28 mouse cellular contexts compared by ENCODE assay signal in the genomic region with DNA sequence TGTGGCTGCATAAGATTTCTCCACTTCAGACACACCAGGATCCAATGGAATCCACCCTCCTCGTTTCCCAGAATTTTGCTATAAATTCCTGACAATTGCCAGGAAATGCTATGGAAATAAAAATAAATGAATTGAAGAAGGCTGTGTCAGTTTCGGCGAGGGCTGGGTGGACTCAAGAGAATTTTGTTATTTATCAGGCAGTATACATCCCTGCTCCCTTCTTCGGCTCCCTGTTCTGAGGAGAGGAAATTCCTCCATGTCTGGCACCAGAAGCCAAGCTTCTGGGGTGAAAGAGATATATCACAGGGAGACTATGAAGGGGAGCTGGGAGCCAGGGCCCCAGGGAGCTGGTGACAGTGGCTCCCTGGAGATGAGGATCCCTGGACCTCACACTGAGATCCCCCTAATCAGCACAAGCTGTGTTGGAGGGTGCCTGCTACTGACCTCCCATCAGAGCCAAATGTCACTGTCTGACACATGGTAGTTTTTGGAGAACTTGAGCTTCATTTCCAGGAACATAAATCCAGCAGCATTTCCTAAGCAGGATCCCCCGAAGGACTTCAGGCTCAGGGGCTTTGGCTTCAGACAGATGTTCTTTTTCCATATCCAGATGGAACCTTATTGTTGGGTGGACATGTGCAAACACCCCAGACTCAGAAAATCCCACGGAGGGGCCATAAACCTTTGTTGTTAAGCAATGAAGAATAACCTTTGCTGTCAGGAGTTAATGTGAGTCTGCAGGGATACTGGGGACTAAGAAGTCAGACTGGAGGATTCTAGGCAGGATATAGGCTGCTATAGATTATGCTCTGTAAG.
A peak's percentile ranks its signal among the peaks of the same experiment; 100 is the strongest.
DNase-seq lines count a peak whose midpoint lies in the region; ATAC-seq and TF ChIP-seq lines count a peak whose summit lies in the region.
"Had no signal": no experiment of that assay in that cellular context is flagged by ENCODE, and none has a peak within 500 bp of the region (broad histone marks: within the 10 kb centered on the region; RNA-seq: fewer than 3 reads in every experiment).

No protein-coding gene starts in this region.

- no peak overlapping the region for H3K4me2 ChIP-seq in embryonic facial prominence, embryonic 13.5 days
- no peak overlapping the region for H3K4me2 ChIP-seq in kidney, postnatal 0 days (ENCODE audit: low read length)
- H3K4me2 ChIP-seq in stomach, embryonic 14.5 days (replicated peaks; ENCODE audit: low read depth, low read length), result no peak overlapping the region
- no peak overlapping the region for H3K4me2 ChIP-seq in stomach, postnatal 0 days (replicated peaks; ENCODE audit: low read depth)
- H3K4me2 ChIP-seq: heart, embryonic 11.5 days; hindbrain, embryonic 13.5 days; limb, embryonic 12.5 days; liver, embryonic 15.5 days; lung, embryonic 14.5 days; midbrain, embryonic 13.5 days; neural tube, embryonic 13.5 days; stomach, embryonic 15.5 days had no signal

- H3K36me3 ChIP-seq in embryonic facial prominence, embryonic 13.5 days, result no peaks in the 10 kb centered on the region
- no peaks in the 10 kb centered on the region for H3K36me3 ChIP-seq in embryonic facial prominence, embryonic 10.5 days (replicated peaks)
- H3K36me3 ChIP-seq in kidney, postnatal 0 days (ENCODE audit: insufficient read depth, low read length), result no peaks in the 10 kb centered on the region
- no peaks in the 10 kb centered on the region for H3K36me3 ChIP-seq in stomach, embryonic 14.5 days (ENCODE audit: control insufficient read depth, insufficient read depth, low read length)
- no peaks in the 10 kb centered on the region for H3K36me3 ChIP-seq in stomach, postnatal 0 days (ENCODE audit: control insufficient read depth, insufficient read depth, low read length)
- H3K36me3 ChIP-seq: hindbrain, embryonic 13.5 days; limb, embryonic 12.5 days; liver, embryonic 15.5 days; midbrain, embryonic 13.5 days; neural tube, embryonic 13.5 days; stomach, embryonic 15.5 days had no signal

- no peak overlapping the region for H3K4me3 ChIP-seq in embryonic facial prominence, embryonic 13.5 days
- no peak overlapping the region for H3K4me3 ChIP-seq in embryonic facial prominence, embryonic 10.5 days
- H3K4me3 ChIP-seq in kidney, postnatal 0 days (replicated peaks; ENCODE audit: low read depth, low read length), result no peak overlapping the region
- no peak overlapping the region for H3K4me3 ChIP-seq in stomach, embryonic 14.5 days (ENCODE audit: low read depth, low read length)
- no peak overlapping the region for H3K4me3 ChIP-seq in stomach, postnatal 0 days (ENCODE audit: low read depth, low read length)
- H3K4me3 ChIP-seq: hindbrain, embryonic 13.5 days; layer of hippocampus, adult 2 months; left cerebral cortex, adult 2 months; limb, embryonic 12.5 days; liver, embryonic 15.5 days; midbrain, embryonic 13.5 days; neural tube, embryonic 13.5 days; stomach, embryonic 15.5 days had no signal

- no peak for TF ChIP-seq CTCF in kidney, postnatal 0 days (IDR thresholded peaks at IDR 0.05; ENCODE audit: low read depth)
- no peak for TF ChIP-seq CTCF in stomach, postnatal 0 days (IDR thresholded peaks at IDR 0.05; ENCODE audit: low read depth)

- no peaks in the 10 kb centered on the region for H3K9me3 ChIP-seq in embryonic facial prominence, embryonic 13.5 days
- no peaks in the 10 kb centered on the region for H3K9me3 ChIP-seq in embryonic facial prominence, embryonic 10.5 days
- no peaks in the 10 kb centered on the region for H3K9me3 ChIP-seq in kidney, postnatal 0 days (replicated peaks; ENCODE audit: low read length)
- no peaks in the 10 kb centered on the region for H3K9me3 ChIP-seq in stomach, embryonic 14.5 days (ENCODE audit: control insufficient read depth, low read depth, low read length)
- no peaks in the 10 kb centered on the region for H3K9me3 ChIP-seq in stomach, postnatal 0 days (ENCODE audit: control insufficient read depth, low read length)
- H3K9me3 ChIP-seq: hindbrain, embryonic 13.5 days; limb, embryonic 12.5 days; liver, embryonic 15.5 days; midbrain, embryonic 13.5 days; neural tube, embryonic 13.5 days; stomach, embryonic 15.5 days had no signal

- 55% methylated on average over 6 of the region's 6 CpGs for WGBS in embryonic facial prominence, embryonic 13.5 days
- WGBS in embryonic facial prominence, embryonic 10.5 days, result 76% methylated on average over 6 of the region's 6 CpGs
- WGBS in kidney, postnatal 0 days, result 12% methylated on average over 6 of the region's 6 CpGs
- 38% methylated on average over 6 of the region's 6 CpGs for WGBS in stomach, embryonic 14.5 days
- 34% methylated on average over 6 of the region's 6 CpGs for WGBS in stomach, postnatal 0 days

- DNase-seq in embryonic facial prominence, embryonic 10.5 days (ENCODE audit: low spot score), result no peak
- peak; percentile 91 for DNase-seq in kidney, postnatal 0 days (ENCODE audit: low spot score)
- no peak for DNase-seq in kidney, postnatal 25 days
- DNase-seq in stomach, postnatal 0 days (ENCODE audit: low spot score), result no peak
- no peak for DNase-seq in cerebellum, postnatal 14 days
- no peak for DNase-seq in cerebellum, adult 9-11 months
- DNase-seq: adrenal gland, postnatal 10 days; cerebellum, adult 8-10 months; embryo, embryonic 11 days; gastrocnemius, postnatal 25 days; heart, adult 18-20 months; heart, postnatal 4 days; lung, embryonic 14.5 days; thymus, postnatal 25 days had no signal

- peak; percentile 32; the same call in 1 of the 2 replicates for ATAC-seq in embryonic facial prominence, embryonic 13.5 days (ENCODE audit: insufficient number of reproducible peaks, insufficient read depth, low FRiP score, low TSS enrichment, low read depth)
- ATAC-seq in kidney, postnatal 0 days (replicated peaks; ENCODE audit: low FRiP score, low read depth), result peak; percentile 79
- peak; percentile 28; the same call in 1 of the 2 replicates for ATAC-seq in stomach, embryonic 14.5 days (ENCODE audit: insufficient number of reproducible peaks, insufficient read depth, low FRiP score, low read depth)
- ATAC-seq in stomach, postnatal 0 days (ENCODE audit: low FRiP score, low TSS enrichment), result no peak
- ATAC-seq: forebrain, embryonic 14.5 days; intestine, embryonic 16.5 days; midbrain, embryonic 13.5 days had no signal

- H3K9ac ChIP-seq in embryonic facial prominence, embryonic 13.5 days, result no peak overlapping the region
- no peak overlapping the region for H3K9ac ChIP-seq in kidney, postnatal 0 days (ENCODE audit: low read depth, low read length)
- no peak overlapping the region for H3K9ac ChIP-seq in stomach, embryonic 14.5 days (replicated peaks; ENCODE audit: low read depth, low read length)
- no peak overlapping the region for H3K9ac ChIP-seq in stomach, postnatal 0 days (ENCODE audit: low read length)
- H3K9ac ChIP-seq: hindbrain, embryonic 13.5 days; limb, embryonic 12.5 days; liver, embryonic 15.5 days; lung, embryonic 14.5 days; midbrain, embryonic 13.5 days; neural tube, embryonic 13.5 days; stomach, embryonic 15.5 days had no signal

- no peaks in the 10 kb centered on the region for H3K27me3 ChIP-seq in embryonic facial prominence, embryonic 13.5 days
- no peaks in the 10 kb centered on the region for H3K27me3 ChIP-seq in embryonic facial prominence, embryonic 10.5 days (replicated peaks; ENCODE audit: low read depth, poor library complexity, severe bottlenecking)
- no peaks in the 10 kb centered on the region for H3K27me3 ChIP-seq in kidney, postnatal 0 days (ENCODE audit: insufficient read depth, low read length)
- H3K27me3 ChIP-seq in stomach, embryonic 14.5 days (ENCODE audit: control insufficient read depth, insufficient read depth, low read length), result no peaks in the 10 kb centered on the region
- no peaks in the 10 kb centered on the region for H3K27me3 ChIP-seq in stomach, postnatal 0 days (ENCODE audit: control insufficient read depth, insufficient read depth, low read length)
- H3K27me3 ChIP-seq: CH12.LX; hindbrain, embryonic 13.5 days; limb, embryonic 12.5 days; liver, embryonic 15.5 days; midbrain, embryonic 13.5 days; neural tube, embryonic 13.5 days; stomach, embryonic 15.5 days had no signal

- H3K27ac ChIP-seq in embryonic facial prominence, embryonic 13.5 days, result peak overlapping the region; percentile 33; the same call in 1 of the 2 replicates
- H3K27ac ChIP-seq in embryonic facial prominence, embryonic 10.5 days (replicated peaks), result no peak overlapping the region
- H3K27ac ChIP-seq in kidney, postnatal 0 days, result peak overlapping the region; percentile 40
- no peak overlapping the region for H3K27ac ChIP-seq in stomach, embryonic 14.5 days (ENCODE audit: low read length)
- no peak overlapping the region for H3K27ac ChIP-seq in stomach, postnatal 0 days (replicated peaks)
- H3K27ac ChIP-seq: hindbrain, embryonic 13.5 days; layer of hippocampus, adult 2 months; left cerebral cortex, adult 2 months; limb, embryonic 12.5 days; liver, embryonic 15.5 days; midbrain, embryonic 13.5 days; neural tube, embryonic 13.5 days; stomach, embryonic 15.5 days had no signal

- peaks cover 7% of the 10 kb centered on the region; the same call in 1 of the 2 replicates for H3K4me1 ChIP-seq in embryonic facial prominence, embryonic 13.5 days
- H3K4me1 ChIP-seq in embryonic facial prominence, embryonic 10.5 days, result no peaks in the 10 kb centered on the region
- H3K4me1 ChIP-seq in kidney, postnatal 0 days (replicated peaks; ENCODE audit: insufficient read depth, low read length), result no peaks in the 10 kb centered on the region
- H3K4me1 ChIP-seq in stomach, embryonic 14.5 days (ENCODE audit: control insufficient read depth, insufficient read depth, low read length), result 0 out of 2 replicates have a peak, but pooled peaks cover 2% of the 10 kb centered on the region
- H3K4me1 ChIP-seq in stomach, postnatal 0 days (replicated peaks; ENCODE audit: control insufficient read depth, insufficient read depth), result no peaks in the 10 kb centered on the region
- H3K4me1 ChIP-seq: hindbrain, embryonic 13.5 days; limb, embryonic 12.5 days; liver, embryonic 15.5 days; midbrain, embryonic 13.5 days; neural tube, embryonic 13.5 days; stomach, embryonic 15.5 days had no signal

- no peak for TF ChIP-seq EP300 in stomach, postnatal 0 days (optimal IDR thresholded peaks at IDR 0.05)

Comparison
In these comparisons a context has a peak if more than half of its experiments do, and no peak if none do; other contexts are left out.
1. H3K27ac ChIP-seq: peak in embryonic facial prominence, embryonic 13.5 days (single experiment) and kidney, postnatal 0 days (single experiment); none in embryonic facial prominence, embryonic 10.5 days (single experiment), stomach, embryonic 14.5 days (single experiment) and stomach, postnatal 0 days (single experiment).